14 mouse cellular contexts compared by ENCODE assay signal in the genomic region with DNA sequence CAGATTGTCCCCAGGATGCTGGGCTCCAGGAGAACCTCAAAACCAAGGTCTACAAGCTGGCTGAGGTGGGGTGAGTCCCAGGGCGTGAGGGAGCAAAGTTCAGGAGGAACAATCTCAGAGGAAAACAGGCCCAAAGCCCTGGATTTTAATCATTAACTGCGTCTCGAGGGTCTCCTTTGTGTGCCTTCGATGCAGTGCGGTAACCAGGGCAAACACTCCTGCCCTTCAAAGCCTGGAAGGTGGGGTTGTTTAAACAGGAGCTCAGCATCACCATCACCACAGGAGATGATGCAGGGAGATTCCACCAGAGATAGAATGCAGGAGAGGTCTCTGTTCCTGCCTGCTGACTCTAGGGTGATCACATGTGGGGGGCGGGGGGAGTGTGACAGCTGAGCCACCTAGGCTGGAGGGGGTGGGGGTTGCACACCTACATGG. TPM values are rescaled to one million over a fixed set of nuclear protein-coding genes. Genes with fewer than 3 reads are reported as not detected.
DNase-seq lines count a peak whose midpoint lies in the region; ATAC-seq and TF ChIP-seq lines count a peak whose summit lies in the region.
"Had no signal": no experiment of that assay in that cellular context is flagged by ENCODE, and none has a peak within 500 bp of the region (broad histone marks: within the 10 kb centered on the region; RNA-seq: fewer than 3 reads in every experiment).

No protein-coding gene starts in this region.

- peak; percentile 25 for DNase-seq in thymus, postnatal 0 days (ENCODE audit: low spot score)
- DNase-seq in thymus, postnatal 25 days, result no peak
- no peak for DNase-seq in limb, embryonic 10.5 days (ENCODE audit: low spot score)
- DNase-seq in stomach, postnatal 0 days (ENCODE audit: low spot score), result peak; percentile 69
- DNase-seq in gastrocnemius, postnatal 25 days, result no peak
- DNase-seq: cerebellum, postnatal 14 days; gastrocnemius, postnatal 36 days; right cerebral cortex, postnatal 14 days had no signal

- no peaks in the 10 kb centered on the region for H3K9me3 ChIP-seq in intestine, postnatal 0 days (ENCODE audit: control insufficient read depth)
- no peaks in the 10 kb centered on the region for H3K9me3 ChIP-seq in limb, embryonic 10.5 days (replicated peaks)
- no peaks in the 10 kb centered on the region for H3K9me3 ChIP-seq in stomach, postnatal 0 days (ENCODE audit: control insufficient read depth, low read length)

- WGBS in intestine, postnatal 0 days, result 24% methylated on average over 6 of the region's 6 CpGs
- WGBS in limb, embryonic 10.5 days, result 39% methylated on average over 6 of the region's 6 CpGs
- WGBS in stomach, postnatal 0 days, result 42% methylated on average over 6 of the region's 6 CpGs

- no peaks in the 10 kb centered on the region for H3K36me3 ChIP-seq in intestine, postnatal 0 days (ENCODE audit: control insufficient read depth, insufficient read depth)
- H3K36me3 ChIP-seq in limb, embryonic 10.5 days, result peaks cover 12% of the 10 kb centered on the region
- no peaks in the 10 kb centered on the region for H3K36me3 ChIP-seq in stomach, postnatal 0 days (ENCODE audit: control insufficient read depth, insufficient read depth, low read length)

- no peak overlapping the region for H3K4me3 ChIP-seq in intestine, postnatal 0 days (ENCODE audit: low read depth, low read length)
- 0 out of 2 replicates have a peak overlapping the region, but pooled peaks have one; percentile 3 for H3K4me3 ChIP-seq in limb, embryonic 10.5 days
- no peak overlapping the region for H3K4me3 ChIP-seq in stomach, postnatal 0 days (ENCODE audit: low read depth, low read length)

- H3K4me1 ChIP-seq in intestine, postnatal 0 days (replicated peaks; ENCODE audit: control insufficient read depth, insufficient read depth, low read length), result peaks cover 10% of the 10 kb centered on the region
- peaks cover 86% of the 10 kb centered on the region for H3K4me1 ChIP-seq in limb, embryonic 10.5 days
- H3K4me1 ChIP-seq in stomach, postnatal 0 days (replicated peaks; ENCODE audit: control insufficient read depth, insufficient read depth), result peaks cover 2% of the 10 kb centered on the region; the same call in 1 of the 2 replicates

- no peak for TF ChIP-seq EP300 in stomach, postnatal 0 days (optimal IDR thresholded peaks at IDR 0.05)

- H3K4me2 ChIP-seq in intestine, postnatal 0 days (replicated peaks; ENCODE audit: low read depth), result peak overlapping the region; percentile 35
- no peak overlapping the region for H3K4me2 ChIP-seq in stomach, postnatal 0 days (replicated peaks; ENCODE audit: low read depth)

- peak; percentile 69 for ATAC-seq in intestine, postnatal 0 days
- ATAC-seq in stomach, postnatal 0 days (ENCODE audit: low FRiP score, low TSS enrichment), result peak; percentile 56; the same call in 1 of the 2 replicates
- ATAC-seq in megakaryocyte-erythroid progenitor cell, adult 5-6 weeks (replicated peaks; ENCODE audit: low FRiP score, low TSS enrichment, poor library complexity, severe bottlenecking), result no peak
- ATAC-seq: hindbrain, postnatal 0 days; Patski had no signal

- TF ChIP-seq CTCF in intestine, postnatal 0 days (IDR thresholded peaks at IDR 0.05; ENCODE audit: low read depth), result no peak
- TF ChIP-seq CTCF in stomach, postnatal 0 days (IDR thresholded peaks at IDR 0.05; ENCODE audit: low read depth), result no peak

- no peak overlapping the region for H3K9ac ChIP-seq in intestine, postnatal 0 days (ENCODE audit: low read depth, low read length)
- H3K9ac ChIP-seq in stomach, postnatal 0 days (ENCODE audit: low read length), result no peak overlapping the region

- H3K27me3 ChIP-seq in intestine, postnatal 0 days (replicated peaks; ENCODE audit: control insufficient read depth, insufficient read depth, low read length), result no peaks in the 10 kb centered on the region
- no peaks in the 10 kb centered on the region for H3K27me3 ChIP-seq in limb, embryonic 10.5 days (ENCODE audit: low read depth, poor library complexity, severe bottlenecking)
- H3K27me3 ChIP-seq in stomach, postnatal 0 days (ENCODE audit: control insufficient read depth, insufficient read depth, low read length), result no peaks in the 10 kb centered on the region
- H3K27me3 ChIP-seq: Patski had no signal

- H3K27ac ChIP-seq in intestine, postnatal 0 days (ENCODE audit: low read depth, low read length), result peak overlapping the region; percentile 73
- peak overlapping the region; percentile 78 for H3K27ac ChIP-seq in limb, embryonic 10.5 days
- H3K27ac ChIP-seq in stomach, postnatal 0 days (replicated peaks), result peak overlapping the region; percentile 56; the same call in 1 of the 2 replicates
- H3K27ac ChIP-seq: hindbrain, postnatal 0 days had no signal

RNA-seq across cellular contexts. Expression of a gene that starts 16.5 kb away (rescaled TPM):
- polyA plus RNA-seq in thymus, postnatal 0 days (2015; fragmentation: Nextera tagmentation; extraction: Ambion mirVana), result 0.01 and 0.03 TPM in 2 replicates
- 1.5 and 2.0 TPM in 2 replicates for polyA plus RNA-seq in intestine, postnatal 0 days (2015; fragmentation: Nextera tagmentation; extraction: Ambion mirVana)
- polyA plus RNA-seq in limb, embryonic 10.5 days (2016; fragmentation: Nextera tagmentation; extraction: Ambion mirVana), result 6.2 and 11.5 TPM in 2 replicates
- polyA plus RNA-seq in stomach, postnatal 0 days (2015; fragmentation: Nextera tagmentation; extraction: Ambion mirVana), result 0.47 and 0.51 TPM in 2 replicates
- not detected for total RNA-seq in gastrocnemius, postnatal 25 days (2021)
- total RNA-seq in megakaryocyte-erythroid progenitor cell, adult 5-6 weeks (2014; fragmentation: Nextera tagmentation), result not detected in 2 replicates
- total RNA-seq in megakaryocyte-erythroid progenitor cell, adult 5-6 weeks (2017), result not detected in 2 replicates
- total RNA-seq: gastrocnemius, postnatal 36 days had no signal
- polyA plus RNA-seq: Patski had no signal

RNA-seq across cellular contexts. Expression of a gene that starts 32.2 kb away (rescaled TPM):
- polyA plus RNA-seq in thymus, postnatal 0 days (2015; fragmentation: Nextera tagmentation; extraction: Ambion mirVana), result not detected in 2 replicates
- polyA plus RNA-seq in intestine, postnatal 0 days (2015; fragmentation: Nextera tagmentation; extraction: Ambion mirVana), result not detected in 2 replicates
- polyA plus RNA-seq in limb, embryonic 10.5 days (2016; fragmentation: Nextera tagmentation; extraction: Ambion mirVana), result 1.5 and 1.6 TPM in 2 replicates
- polyA plus RNA-seq in stomach, postnatal 0 days (2015; fragmentation: Nextera tagmentation; extraction: Ambion mirVana), result not detected in 2 replicates
- total RNA-seq in gastrocnemius, postnatal 25 days (2021), result not detected
- not detected in 2 replicates for total RNA-seq in megakaryocyte-erythroid progenitor cell, adult 5-6 weeks (2014; fragmentation: Nextera tagmentation)
- total RNA-seq in megakaryocyte-erythroid progenitor cell, adult 5-6 weeks (2017), result not detected in 2 replicates
- total RNA-seq: gastrocnemius, postnatal 36 days; hindbrain, postnatal 0 days; left cerebral cortex, adult 18-20 months had no signal
- polyA plus RNA-seq: hindbrain, postnatal 0 days; neural tube, embryonic 11.5 days; Patski had no signal

RNA-seq across cellular contexts. Expression of a gene that starts 42.9 kb away (rescaled TPM):
- polyA plus RNA-seq in thymus, postnatal 0 days (2015; fragmentation: Nextera tagmentation; extraction: Ambion mirVana), result 20.7 and 21.9 TPM in 2 replicates
- 2.3 TPM in 2 replicates for polyA plus RNA-seq in intestine, postnatal 0 days (2015; fragmentation: Nextera tagmentation; extraction: Ambion mirVana)
- polyA plus RNA-seq in limb, embryonic 10.5 days (2016; fragmentation: Nextera tagmentation; extraction: Ambion mirVana), result 0.06 TPM in 1 of 2 replicates, not detected in the other
- not detected in 2 replicates for polyA plus RNA-seq in stomach, postnatal 0 days (2015; fragmentation: Nextera tagmentation; extraction: Ambion mirVana)
- not detected for total RNA-seq in gastrocnemius, postnatal 25 days (2021)
- not detected in 2 replicates for total RNA-seq in megakaryocyte-erythroid progenitor cell, adult 5-6 weeks (2014; fragmentation: Nextera tagmentation)
- total RNA-seq in megakaryocyte-erythroid progenitor cell, adult 5-6 weeks (2017), result not detected in 2 replicates
- total RNA-seq: gastrocnemius, postnatal 36 days; hindbrain, postnatal 0 days; left cerebral cortex, adult 18-20 months had no signal
- polyA plus RNA-seq: hindbrain, postnatal 0 days; neural tube, embryonic 11.5 days; Patski had no signal

Comparison
In these comparisons a context has a peak if more than half of its experiments do, and no peak if none do; other contexts are left out.
1. DNase-seq: peak in thymus, postnatal 0 days (single experiment) and stomach, postnatal 0 days (single experiment); none in thymus, postnatal 25 days (single experiment), limb, embryonic 10.5 days (single experiment) and gastrocnemius, postnatal 25 days (single experiment).
2. Peak in every context shown above with its lines, with median percentiles within 50 percentile points of each other: H3K27ac ChIP-seq.